Mouse (Mus musculus): ENCODE measurements at regions not wholly inside any gene's neighbourhood (a gene's known extent, or its start where the extent isn't known, plus 50 kb on each side); places are given as distances from the start of the nearest gene placed in this dataset.

- TF ChIP-seq POLR2A (IDR thresholded peaks at IDR 0.05; ENCODE audit: borderline replicate concordance, extremely low read depth, insufficient read depth, insufficient read length, poor library complexity, severe bottlenecking) = no peak
- TF ChIP-seq CTCF (IDR thresholded peaks at IDR 0.05; ENCODE audit: borderline replicate concordance, extremely low read depth, insufficient read depth, insufficient read length) = no peak
Measured at GRCm38 (mm10) chr12:98050057-98050456, 209.2 kb downstream of the Galc start.

Measured in brain, embryonic 14.5 days (tissue).